Mouse (Mus musculus): ENCODE measurements at regions not wholly inside any gene's neighbourhood (a gene's known extent, or its start where the extent isn't known, plus 50 kb on each side); places are given as distances from the start of the nearest gene placed in this dataset.
A peak's percentile ranks its signal among the peaks of the same experiment; 100 is the strongest.

DNA sequence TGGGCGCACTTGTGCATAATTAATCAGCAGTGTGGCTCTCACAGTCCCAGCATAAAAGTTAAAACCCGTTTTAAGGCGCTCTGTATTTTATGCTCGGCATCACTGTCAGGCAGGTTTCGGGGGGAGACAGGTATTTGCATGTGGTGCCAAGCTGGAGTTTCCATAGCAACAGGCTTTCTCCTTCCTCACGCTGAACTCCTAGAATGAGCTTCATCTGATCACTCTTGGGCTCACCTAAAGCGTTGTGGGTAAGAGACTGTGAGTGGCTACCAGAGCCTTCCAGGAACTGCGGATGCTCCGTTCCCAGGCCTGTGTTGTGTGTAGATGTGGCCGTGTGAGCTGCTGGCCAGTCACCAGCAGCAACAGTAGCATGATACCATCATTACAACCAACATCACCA, 161.5 kb downstream of the Ajap1 start:
- DNase-seq (ENCODE audit: inconsistent ontology term): no peak

DNA sequence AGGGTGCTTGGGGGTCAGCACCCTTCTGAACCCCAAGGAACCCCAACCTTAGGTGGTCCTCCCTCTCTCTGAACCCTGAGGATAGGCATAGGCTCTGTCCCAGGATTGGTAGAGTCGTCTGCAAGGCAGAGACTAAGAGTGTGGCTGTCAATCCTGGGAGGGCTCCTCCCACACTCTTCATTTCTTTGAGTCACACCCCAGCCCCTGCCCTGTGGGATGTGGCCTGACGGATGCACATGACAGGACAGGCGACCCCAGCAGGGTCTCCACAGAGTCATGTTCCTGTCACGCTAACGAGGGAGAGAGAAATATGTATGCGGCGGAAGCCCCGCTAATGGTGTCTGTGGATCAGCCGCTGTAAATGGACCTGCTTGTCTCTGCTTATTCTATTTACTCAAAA, 162.0 kb downstream of the Ajap1 start:
- DNase-seq (ENCODE audit: inconsistent ontology term): no peak

DNA sequence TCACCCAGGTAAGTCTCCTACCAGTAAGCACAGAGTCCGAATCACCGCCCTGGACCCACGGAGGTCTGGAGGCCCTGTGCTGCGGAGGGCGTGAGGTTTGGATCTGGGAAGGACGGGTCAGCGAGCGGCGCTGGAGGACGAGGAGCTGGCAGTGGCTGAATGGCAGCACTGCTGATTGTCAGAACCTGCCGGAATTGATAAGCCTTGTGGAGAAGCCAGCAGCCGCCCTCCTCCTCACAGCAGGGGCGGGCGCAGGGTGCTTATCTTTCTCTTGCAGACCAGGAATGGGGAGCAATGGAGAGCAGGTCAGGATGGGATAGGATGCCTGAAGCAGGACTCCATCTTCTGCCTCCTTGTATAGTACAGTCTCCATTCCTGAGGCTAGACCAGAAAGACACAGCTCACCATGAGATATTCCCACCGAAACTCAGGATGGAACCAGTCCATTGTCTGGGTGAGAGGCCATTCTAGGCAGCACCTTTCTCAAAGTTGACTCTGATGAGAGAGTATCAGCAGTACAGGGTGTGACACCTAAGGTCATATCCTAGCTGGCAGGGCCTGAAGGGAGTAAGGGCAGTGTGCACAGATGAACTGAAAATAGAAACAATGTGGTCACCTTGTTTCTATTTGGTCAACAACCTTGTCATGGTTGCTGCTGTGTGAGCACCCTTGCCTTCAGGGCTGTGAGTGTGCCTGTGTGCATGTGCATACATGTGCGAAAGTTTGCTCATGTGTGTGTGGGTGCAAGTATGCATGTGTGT, 165.5 kb downstream of the Ajap1 start:
- no peak for DNase-seq (ENCODE audit: inconsistent ontology term)

DNA sequence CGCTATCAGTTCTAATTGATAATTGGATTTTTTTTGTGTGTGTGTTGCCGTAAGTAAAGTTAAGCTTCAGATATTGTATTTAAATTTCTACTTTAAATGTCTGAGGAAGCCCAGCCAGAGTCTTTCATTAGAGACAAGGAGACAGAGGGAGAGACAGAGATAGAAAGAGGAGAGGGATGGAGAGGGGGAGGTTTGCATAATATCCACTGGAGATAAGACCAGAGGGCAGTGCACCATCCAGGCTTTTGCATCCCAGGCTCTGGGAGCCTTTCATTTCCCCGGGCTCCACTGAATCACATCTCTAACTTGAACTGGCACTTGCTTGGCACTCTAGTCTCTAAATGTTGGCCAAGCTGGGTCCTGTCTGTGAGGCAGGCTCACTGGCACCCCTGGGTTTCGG, 166.1 kb downstream of the Ajap1 start:
- no peak for DNase-seq (ENCODE audit: inconsistent ontology term)

- DNase-seq (ENCODE audit: inconsistent ontology term): no peak
These were observed 168.7 kb downstream of the Ajap1 start for GRCm38 (mm10) chr4:153313961-153314360.

GRCm38 (mm10) chr4:153311574-153311973, 171.0 kb downstream of the Ajap1 start:
- no peak for DNase-seq (ENCODE audit: inconsistent ontology term)

DNA sequence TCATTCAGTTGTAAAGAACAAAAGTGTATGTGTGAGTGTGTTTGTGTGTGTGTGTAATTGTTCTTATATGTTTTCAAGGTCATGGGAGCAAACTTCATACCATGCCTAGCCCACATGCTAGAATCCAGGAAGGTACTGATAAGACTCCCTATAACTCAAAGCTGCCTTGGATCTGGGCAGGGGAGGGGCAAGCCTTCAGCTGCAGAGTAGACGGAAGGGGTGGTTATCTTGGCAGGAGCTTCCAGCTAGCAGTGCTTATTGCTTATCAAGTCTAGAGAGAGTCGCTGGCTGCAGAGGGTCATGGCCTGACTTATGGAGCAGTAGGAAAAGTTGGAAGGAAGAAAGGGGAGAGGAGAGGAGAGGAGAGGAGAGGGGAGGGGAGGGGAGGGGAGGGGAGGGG, 172.0 kb downstream of the Ajap1 start:
- no peak for DNase-seq (ENCODE audit: inconsistent ontology term)

- no peak for DNase-seq (ENCODE audit: inconsistent ontology term)
These were observed 179.1 kb downstream of the Ajap1 start for GRCm38 (mm10) chr4:153303521-153303920.

GRCm38 (mm10) chr4:153302855-153303254, 179.8 kb downstream of the Ajap1 start:
- DNase-seq (ENCODE audit: inconsistent ontology term): no peak

GRCm38 (mm10) chr4:153298277-153298676, 184.3 kb downstream of the Ajap1 start:
- DNase-seq (ENCODE audit: inconsistent ontology term): no peak

GRCm38 (mm10) chr4:153294828-153295227, 187.8 kb downstream of the Ajap1 start:
- DNase-seq (ENCODE audit: inconsistent ontology term): no peak

- no peak for DNase-seq (ENCODE audit: inconsistent ontology term)
These were observed 189.5 kb downstream of the Ajap1 start for GRCm38 (mm10) chr4:153293137-153293536.

GRCm38 (mm10) chr4:153288362-153288761, 194.2 kb downstream of the Ajap1 start:
- DNase-seq (ENCODE audit: inconsistent ontology term): no peak

DNA sequence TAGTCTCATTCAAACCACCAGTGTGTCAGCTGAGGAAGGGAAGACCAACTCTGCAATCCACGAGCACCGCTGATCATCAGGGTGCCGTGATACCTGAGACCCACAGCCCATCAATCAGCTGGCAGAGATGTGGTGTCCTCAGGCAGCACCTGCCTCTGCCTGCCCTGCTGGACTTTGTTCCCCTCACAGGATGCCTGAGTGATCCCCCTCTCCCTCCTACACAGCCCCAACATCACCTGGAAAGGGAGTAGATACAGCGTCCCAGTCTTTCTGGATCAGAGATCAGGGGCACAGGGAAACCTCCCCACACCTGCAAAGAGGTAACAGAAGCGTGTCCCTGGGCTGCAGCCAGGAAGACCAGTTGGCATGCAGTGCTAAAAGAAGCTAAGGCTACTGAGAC, 198.4 kb downstream of the Ajap1 start:
- DNase-seq (ENCODE audit: inconsistent ontology term): no peak

DNA sequence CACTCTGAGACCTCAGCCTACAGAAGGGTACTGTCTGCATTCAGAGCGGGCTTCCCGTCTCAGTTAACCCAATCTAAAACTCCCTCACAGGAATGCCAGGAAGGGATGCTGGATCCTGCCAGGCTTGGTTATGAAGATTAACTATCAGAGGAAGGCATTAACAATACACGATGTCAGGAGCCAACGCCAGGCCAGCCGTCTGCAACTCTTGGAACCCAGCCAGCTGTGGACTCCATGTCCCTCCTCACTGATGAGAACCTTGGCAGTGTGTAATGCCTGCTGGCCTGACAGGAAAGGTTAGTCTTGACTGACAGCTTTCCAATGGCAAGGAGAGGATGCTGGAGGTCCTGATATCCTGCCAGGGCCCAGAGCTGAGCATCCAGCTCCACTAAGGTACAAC, 206.0 kb downstream of the Ajap1 start:
- peak; percentile 57 for DNase-seq (ENCODE audit: inconsistent ontology term)

- peak; percentile 80 for DNase-seq (ENCODE audit: inconsistent ontology term)
These were observed 211.2 kb downstream of the Ajap1 start for GRCm38 (mm10) chr4:153271376-153271775.

DNA sequence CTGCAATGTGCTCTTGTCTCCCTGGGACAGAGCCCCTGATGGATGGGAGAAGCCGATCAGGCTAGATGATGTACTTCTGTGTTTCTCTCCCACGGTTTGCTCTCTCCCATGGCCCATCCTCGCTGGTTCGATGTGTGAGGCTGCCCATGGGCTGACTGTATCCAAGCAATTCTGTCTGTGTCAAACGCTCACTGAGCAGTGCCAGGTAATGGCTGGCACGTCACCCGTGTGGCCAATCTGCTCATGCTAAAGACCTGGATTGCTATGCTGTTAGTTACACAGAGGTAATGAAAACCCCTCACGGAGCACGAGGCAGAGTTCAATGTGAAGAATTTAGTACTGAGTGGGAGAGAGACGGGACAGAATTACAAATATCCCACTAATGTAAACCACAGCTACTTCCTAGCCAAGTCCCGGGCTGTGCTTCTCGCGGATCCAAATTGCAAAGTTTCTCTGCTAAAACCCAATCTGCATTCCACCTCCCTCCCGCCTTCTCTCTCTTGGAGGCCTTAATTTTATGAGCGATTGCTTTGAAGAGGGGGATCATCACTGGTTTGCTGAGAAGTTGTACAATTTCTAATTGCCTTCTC, 219.3 kb downstream of the Ajap1 start:
- DNase-seq (ENCODE audit: inconsistent ontology term): peak; percentile 77

DNA sequence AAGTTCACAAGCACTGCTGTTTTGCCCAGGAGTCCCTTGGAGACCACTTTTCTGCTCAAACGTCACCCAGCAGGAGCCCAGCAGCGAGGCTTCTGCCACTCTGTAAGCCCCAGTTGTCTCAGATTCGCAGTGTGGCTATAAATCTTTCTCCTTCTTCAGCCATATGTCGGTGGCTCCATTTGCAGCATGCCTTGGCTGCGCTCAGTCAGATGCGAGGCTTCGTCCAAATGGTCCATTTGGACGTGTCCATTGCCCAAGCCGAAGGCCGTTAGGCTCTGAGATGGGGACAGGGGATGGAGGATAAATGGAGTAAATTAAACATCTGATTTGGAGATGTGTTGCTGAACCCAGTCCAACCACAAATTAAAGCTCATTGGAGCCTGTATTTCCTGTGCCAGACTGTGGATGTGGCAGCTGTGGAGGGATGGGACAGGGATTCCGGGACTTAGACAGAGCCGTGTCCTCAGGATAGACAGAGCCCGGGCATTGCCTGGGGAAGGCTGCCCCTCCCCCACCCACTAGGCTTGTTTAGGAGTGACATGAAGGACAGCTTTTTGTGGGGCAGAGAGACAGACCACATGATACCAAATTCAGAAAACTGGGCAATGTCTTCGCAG, 221.6 kb downstream of the Ajap1 start:
- DNase-seq (ENCODE audit: inconsistent ontology term): peak; percentile 25

DNA sequence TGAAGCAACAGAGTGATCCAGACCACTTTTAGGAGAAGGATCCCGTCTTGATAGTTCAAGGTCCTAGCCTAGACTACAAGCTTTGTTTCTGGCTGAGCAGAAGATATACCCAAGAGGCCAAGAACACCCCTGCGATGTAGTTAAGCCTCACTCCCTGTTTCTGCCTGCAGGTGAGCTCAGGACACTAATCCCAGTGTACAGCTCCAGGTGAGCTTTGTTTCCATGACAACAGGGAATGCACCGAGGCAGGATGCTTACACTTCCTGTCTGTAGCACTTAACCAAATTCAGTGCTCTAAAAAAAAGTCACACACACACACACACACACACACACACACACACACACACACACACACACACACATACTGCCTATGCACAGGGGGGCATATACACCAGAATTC, 230.7 kb downstream of the Ajap1 start:
- no peak for DNase-seq (ENCODE audit: inconsistent ontology term)

- DNase-seq (ENCODE audit: inconsistent ontology term): peak; percentile 83
These were observed 231.3 kb downstream of the Ajap1 start for GRCm38 (mm10) chr4:153251311-153251710.

DNA sequence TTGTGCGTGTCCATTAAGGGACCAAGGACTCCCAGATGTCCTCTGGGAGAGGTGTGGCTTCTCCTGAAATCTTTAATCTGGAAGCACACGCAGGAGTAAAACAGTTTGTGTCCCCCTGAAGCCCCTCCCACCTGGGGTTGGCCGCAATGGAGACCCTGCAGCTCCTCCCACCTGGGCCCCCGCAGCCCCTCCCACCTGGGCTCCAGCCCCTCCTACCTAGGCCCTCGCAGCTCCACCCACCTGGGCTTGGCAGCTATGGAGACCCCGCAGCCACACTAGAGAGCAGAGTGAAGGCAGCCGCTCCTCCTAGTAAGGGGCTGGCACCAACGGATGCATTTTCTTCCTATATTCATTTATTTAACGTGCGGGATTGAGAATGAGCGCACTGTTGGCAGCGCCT, 245.9 kb downstream of the Ajap1 start:
- DNase-seq (ENCODE audit: inconsistent ontology term): no peak

GRCm38 (mm10) chr4:153233762-153234161, 248.8 kb downstream of the Ajap1 start:
- peak; percentile 47 for DNase-seq (ENCODE audit: inconsistent ontology term)

- no peak for DNase-seq (ENCODE audit: inconsistent ontology term)
These were observed 253.4 kb downstream of the Ajap1 start for GRCm38 (mm10) chr4:153229221-153229620.

All from Muller cell, postnatal 12 days (primary cell).